Mouse (Mus musculus) CD8-positive naive resting alpha-beta T cell, adult 2 months (primary cell): Measurements from ENCODE around the gene Olfr1224-ps1.
"Not testable (repeated sequence)": the region's sequence is repeated elsewhere in the genome, so short reads cannot be mapped to it uniquely, and the experiment has no call there.

ENCODE experiments used
- DNase-seq, 2 experiments: peaks; one replicate each; pipeline ENCODE4 v3.0.0; 2022; ENCODE audit warnings: low read depth in 2 of 2, low spot score in 2 of 2

The Olfr1224-ps1 gene

DNA sequence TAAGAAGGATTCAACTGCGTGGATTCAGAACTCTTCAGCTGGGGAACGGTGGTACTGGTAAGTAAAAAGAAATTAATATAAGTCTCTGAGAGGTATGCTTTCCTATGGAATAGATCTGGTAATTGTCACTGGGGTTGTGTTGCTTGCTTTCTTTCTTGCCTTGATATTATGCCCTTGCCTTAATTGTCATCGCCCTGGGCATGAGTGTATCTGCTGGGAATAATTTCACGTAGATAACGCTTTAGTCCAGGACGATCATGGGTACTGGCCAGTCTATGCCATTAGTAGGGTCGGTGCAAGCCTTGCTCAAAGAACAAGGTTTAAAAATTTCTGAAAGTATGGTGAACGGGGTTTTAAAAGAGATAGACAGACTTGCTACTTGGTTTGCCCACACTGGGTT is at the start of gene Olfr1224-ps1:
Gene Olfr1224-ps1, minus strand, starts transcription at position 101 of the 400 bp plus-strand sequence.
- DNase-seq, result not testable (repeated sequence)

DNA sequence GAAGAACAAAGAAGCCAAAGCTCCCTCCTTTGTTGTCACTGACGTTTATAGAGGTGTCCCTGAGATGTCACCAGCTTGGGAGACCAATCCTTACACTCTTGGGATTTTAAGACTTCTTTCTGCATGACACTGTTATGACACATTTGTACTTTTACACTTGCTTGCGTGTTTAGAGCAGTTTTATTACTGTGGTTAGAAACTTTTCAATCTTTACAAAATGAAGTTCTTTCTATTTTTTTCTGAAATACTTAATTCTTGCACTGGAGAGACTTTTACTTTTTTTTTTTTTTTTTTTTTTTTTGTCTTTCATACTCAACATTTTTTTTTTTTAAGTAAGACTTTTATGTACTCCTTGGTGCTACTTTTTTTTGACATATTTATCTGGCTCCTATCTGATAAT is 36.1 kb upstream of the Olfr1224-ps1 start, which contains the start of gene Olfr1226:
Gene Olfr1226, minus strand, starts transcription at position 101 of the 400 bp plus-strand sequence.
- DNase-seq, result no peak

DNA sequence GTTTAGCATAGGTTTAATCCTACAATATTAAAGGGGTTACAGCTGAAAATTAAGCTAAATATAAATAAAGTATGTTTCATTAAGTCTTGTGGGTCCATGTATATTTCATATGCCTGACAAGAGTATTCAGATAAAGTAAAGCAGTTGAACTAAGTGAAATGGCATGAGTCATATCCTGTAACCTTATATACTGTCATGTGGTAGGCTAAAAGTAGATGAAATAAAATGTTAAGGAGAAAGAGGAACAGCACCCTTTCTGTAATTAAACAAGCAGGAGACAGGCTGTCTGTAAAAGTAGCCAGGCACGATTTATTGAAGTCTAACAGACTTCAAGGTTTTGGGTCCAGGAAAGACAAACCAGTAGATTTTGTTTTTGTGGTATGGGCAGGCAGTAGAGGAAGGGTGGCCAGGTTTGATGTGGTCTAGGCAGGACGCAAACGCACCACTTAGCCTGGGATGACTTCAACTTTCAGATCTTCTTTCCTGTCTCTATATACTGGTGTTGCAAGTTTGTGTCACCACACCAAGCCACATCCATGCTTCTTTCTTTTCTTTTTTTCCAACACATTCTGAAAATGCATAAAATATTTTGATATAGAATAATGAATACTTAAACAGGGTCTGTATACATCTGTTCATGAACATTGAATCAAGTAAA is 32.6 kb upstream of the Olfr1224-ps1 start:
- DNase-seq, result no peak

DNA sequence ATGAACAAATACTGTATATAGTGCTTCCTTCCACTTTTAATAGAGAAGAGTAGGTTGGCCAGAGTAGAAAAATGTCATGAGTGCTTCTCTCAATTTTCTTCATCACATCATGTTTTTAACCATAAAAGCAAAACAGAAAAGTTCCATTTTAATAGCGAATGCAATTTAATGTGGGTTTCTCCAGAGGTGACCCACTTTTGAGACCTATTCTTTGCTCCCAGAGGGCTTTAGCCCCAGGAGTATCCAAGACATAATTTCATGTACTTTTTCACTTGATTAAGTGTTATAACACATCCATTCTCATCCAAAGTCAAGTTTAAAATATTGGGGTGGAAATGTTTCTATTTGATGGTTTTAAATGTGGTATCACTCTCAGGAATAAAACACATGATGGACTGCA is 10.7 kb upstream of the Olfr1224-ps1 start, which contains the start of gene Olfr1225:
Gene Olfr1225, minus strand, starts transcription at position 101 of the 400 bp plus-strand sequence.
- no peak for DNase-seq

DNA sequence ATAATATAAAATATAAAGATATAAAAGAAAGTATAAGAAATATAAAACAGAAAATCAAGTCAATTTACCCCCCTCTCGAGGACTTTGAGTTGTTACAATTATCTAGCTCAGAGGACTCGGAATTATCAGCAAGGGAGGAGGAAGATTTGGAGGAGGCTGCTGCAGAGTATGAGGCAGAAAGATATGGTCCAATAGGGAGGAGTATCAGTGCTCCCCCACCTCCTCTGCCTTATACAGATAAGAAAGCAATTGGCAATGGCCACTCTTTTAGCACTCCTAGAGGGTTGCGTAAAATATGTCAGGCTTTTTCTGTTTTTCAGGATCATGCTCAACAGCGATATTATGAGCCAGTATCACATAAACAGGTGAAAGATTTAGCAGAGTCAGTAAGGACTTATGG is 820 bp upstream of the Olfr1224-ps1 start:
- not testable (repeated sequence) for DNase-seq

DNA sequence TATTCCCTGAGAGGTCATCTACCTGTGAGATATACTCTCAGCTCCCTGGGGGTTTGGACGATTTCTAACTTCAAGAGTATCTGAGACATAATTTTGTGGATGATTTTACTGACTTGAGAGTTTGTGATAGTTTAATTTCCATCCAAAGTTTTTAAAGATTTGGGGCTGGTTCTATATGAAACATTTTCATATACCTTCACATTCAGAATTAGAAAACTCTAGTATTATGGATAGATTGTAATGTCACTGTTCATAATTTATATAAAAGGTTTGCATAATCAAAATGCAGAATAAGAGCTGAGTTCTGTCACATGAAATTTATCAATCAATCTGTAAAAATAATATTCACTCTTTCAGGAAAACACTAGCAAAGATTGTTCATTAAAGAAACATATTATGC is 12.4 kb downstream of the Olfr1224-ps1 start, which contains the start of gene Olfr1223:
Gene Olfr1223, minus strand, starts transcription at position 101 of the 400 bp plus-strand sequence.
- no peak for DNase-seq

DNA sequence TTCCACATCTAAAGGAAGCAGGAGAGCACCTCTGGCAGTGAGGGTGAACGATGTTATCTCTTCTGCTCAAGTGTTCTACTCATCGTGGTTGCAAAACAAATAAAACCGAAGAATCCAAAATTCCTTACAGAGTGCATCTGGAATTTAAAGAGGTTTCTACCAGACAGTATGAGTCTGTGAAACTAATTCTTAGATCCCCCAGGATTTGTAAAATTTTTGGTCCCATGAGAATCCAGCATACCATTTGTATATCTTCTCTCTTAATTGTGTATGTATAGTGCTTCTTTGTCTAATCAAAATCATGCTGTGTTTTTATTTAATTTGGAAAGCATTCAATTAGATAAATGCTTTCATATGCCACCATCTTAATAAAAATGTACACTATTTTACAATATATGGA is 30.9 kb downstream of the Olfr1224-ps1 start, which contains the start of gene Olfr1222:
Gene Olfr1222, minus strand, starts transcription at position 101 of the 400 bp plus-strand sequence.
- no peak for DNase-seq

DNA sequence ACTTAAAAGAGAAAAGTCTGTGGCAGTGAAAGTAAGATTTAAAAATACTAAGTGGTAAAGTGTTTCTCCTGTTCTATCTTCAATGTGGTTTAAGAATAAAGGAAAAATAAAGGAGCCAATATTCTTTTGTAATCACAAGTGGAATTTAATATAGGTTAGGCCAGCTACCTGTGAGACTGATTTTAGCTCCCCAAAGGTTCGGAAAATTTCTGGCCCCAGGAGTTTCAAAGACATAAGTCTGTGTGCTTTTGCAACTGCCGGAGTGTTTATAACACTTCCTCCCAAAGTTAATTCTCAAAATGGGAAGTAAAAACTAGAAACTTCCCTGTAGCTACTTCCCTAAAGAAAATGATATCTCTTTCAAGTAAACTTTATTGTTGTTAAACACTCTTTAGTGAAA is 46.7 kb downstream of the Olfr1224-ps1 start, which contains the start of gene Olfr1221:
Gene Olfr1221, minus strand, starts transcription at position 101 of the 400 bp plus-strand sequence.
- DNase-seq, result no peak

DNA sequence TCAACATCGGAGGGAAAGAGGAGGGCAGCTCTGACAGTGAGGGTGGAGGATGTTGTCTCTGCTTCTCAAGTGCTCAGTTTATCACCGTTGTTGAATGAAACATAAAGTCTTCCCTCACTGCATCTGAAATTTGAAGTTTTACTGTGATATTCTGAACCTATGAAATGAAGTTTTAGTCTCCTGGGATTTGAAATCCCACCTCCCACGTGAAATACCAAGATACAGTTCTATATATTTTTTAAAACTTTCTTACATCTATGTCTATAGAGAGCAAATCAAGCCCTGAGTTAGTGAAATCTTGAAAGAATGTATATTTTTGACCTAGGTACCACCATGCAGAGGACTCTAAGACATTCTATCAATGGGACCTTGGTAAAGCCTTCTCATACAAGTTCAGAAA is 57.2 kb downstream of the Olfr1224-ps1 start, which contains the start of gene Olfr1220:
Gene Olfr1220, minus strand, starts transcription at position 101 of the 400 bp plus-strand sequence.
- DNase-seq, result no peak

DNA sequence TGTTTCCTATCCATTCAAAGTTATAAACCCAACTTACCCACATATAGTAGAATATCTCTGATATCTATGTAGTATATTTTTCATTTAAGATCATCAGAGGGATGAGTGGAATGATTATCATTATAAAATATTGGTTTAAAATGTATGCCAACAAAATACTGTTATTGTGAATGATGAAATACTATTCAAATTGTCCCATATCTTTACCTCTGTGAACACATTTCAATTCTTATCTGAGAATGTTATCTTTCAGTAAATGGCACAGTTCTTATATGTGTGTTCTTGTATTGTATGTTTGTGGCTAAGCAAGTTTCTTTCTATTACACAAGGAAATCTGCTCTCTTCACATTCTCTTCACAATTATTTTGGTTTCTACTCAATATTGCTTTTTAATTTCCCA is 58.2 kb downstream of the Olfr1224-ps1 start:
- no peak for DNase-seq
